In the genomic region with DNA sequence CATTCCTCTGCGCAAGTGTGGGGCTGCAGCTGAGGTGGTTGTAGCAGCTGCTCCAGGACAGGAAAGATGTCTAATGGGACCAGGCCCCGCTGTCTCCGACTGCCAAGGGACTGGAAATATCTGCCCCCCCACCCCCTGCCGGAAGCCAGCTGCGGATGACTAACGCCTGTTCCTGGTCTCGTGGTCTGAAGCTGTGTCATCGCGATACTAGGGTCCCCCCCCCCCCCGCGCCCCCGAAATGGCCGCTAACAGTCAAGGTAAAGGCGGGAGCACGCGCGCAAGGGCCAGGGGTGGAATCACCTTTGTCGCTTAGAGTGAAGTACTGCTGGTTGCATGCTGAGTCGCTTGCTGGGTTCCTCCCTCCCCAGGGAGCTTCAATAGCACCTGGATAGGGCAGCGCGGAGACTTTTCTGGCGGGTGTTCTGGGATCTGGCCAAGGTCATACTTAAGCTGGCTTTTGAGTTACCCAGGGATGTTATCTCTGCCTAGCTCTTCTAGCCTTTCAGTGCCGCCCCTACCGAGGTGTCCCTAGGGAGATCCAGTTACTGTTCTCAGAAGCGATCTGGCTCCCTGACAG, we compare ENCODE assay signal across 8 mouse cellular contexts. TPM values are rescaled to one million over a fixed set of nuclear protein-coding genes. Genes with fewer than 3 reads are reported as not detected.
DNase-seq lines count a peak whose midpoint lies in the region; ATAC-seq and TF ChIP-seq lines count a peak whose summit lies in the region.

A gene (plus strand): TSS at position 205 of the 577 bp plus-strand sequence.
A gene (minus strand): TSS at position 421 of the 577 bp plus-strand sequence.

- peak within 1 kb of the TSS; percentile 53 for H3K4me2 ChIP-seq in embryonic facial prominence, embryonic 13.5 days
- H3K4me2 ChIP-seq in limb, embryonic 11.5 days (ENCODE audit: low read depth, severe bottlenecking), result peak within 1 kb of the TSS; percentile 41
- H3K4me2 ChIP-seq in midbrain, embryonic 13.5 days (replicated peaks), result peak within 1 kb of the TSS; percentile 53

- DNase-seq in 416B (ENCODE audit: low read depth), result peak; percentile 93
- DNase-seq in adrenal gland, postnatal 4 days (ENCODE audit: low spot score in 2 of 2), result peak; percentile 13 to 48
- DNase-seq in heart, adult 2 months, result peak; percentile 62 to 84
- peak; percentile 88 for DNase-seq in kidney, adult 2 months
- peak; percentile 79 for DNase-seq in limb, embryonic 11.5 days (ENCODE audit: low spot score)
- DNase-seq in spleen, adult 12 weeks (ENCODE audit: low spot score), result peak; percentile 47

- H3K4me3 ChIP-seq in embryonic facial prominence, embryonic 13.5 days, result peak within 1 kb of the TSS; percentile 52
- H3K4me3 ChIP-seq in heart, adult 2 months, result peak within 1 kb of the TSS; percentile 63
- H3K4me3 ChIP-seq in kidney, adult 2 months (ENCODE audit: insufficient read depth, low read depth, low read length), result peak within 1 kb of the TSS; percentile 86
- H3K4me3 ChIP-seq in limb, embryonic 11.5 days (ENCODE audit: low read depth, low read length), result peak within 1 kb of the TSS; percentile 28
- H3K4me3 ChIP-seq in midbrain, embryonic 13.5 days (replicated peaks), result peak within 1 kb of the TSS; percentile 52

- no peak for TF ChIP-seq CTCF in heart, adult 2 months (IDR thresholded peaks at IDR 0.05)
- TF ChIP-seq CTCF in kidney, adult 2 months (conservative IDR thresholded peaks at IDR 0.05; ENCODE audit: insufficient read depth, insufficient read length, low read depth, low read length), result no peak

- no peaks in the 10 kb centered on the region for H3K4me1 ChIP-seq in embryonic facial prominence, embryonic 13.5 days
- peaks cover 1% of the 10 kb centered on the region for H3K4me1 ChIP-seq in heart, adult 2 months (ENCODE audit: control insufficient read depth, insufficient read depth, low read length)
- H3K4me1 ChIP-seq in kidney, adult 2 months (ENCODE audit: control insufficient read depth, insufficient read depth, low read length), result no peaks in the 10 kb centered on the region; the same call in 1 of the 2 replicates
- no peaks in the 10 kb centered on the region for H3K4me1 ChIP-seq in limb, embryonic 11.5 days (ENCODE audit: control insufficient read depth, insufficient read depth, low read length)
- no peaks in the 10 kb centered on the region for H3K4me1 ChIP-seq in midbrain, embryonic 13.5 days (replicated peaks)

- no peaks in the 10 kb centered on the region for H3K9me3 ChIP-seq in embryonic facial prominence, embryonic 13.5 days
- H3K9me3 ChIP-seq in limb, embryonic 11.5 days (ENCODE audit: control insufficient read depth, low read length), result no peaks in the 10 kb centered on the region
- H3K9me3 ChIP-seq in midbrain, embryonic 13.5 days, result no peaks in the 10 kb centered on the region

- intact Hi-C loops in heart, adult 2 months (cut with DNase I), result loop anchor here (2.0 to 5.0 kb wide), 2 partner anchors 35 to 285 kb away; a partner anchor contains a TSS

- H3K79me2 ChIP-seq in heart, adult 2 months (replicated peaks; ENCODE audit: control insufficient read depth, insufficient read depth, low read length), result no peaks in the 10 kb centered on the region

- 0 out of 2 replicates have a peak, but pooled peaks have one; percentile 50 for TF ChIP-seq EP300 in heart, adult 2 months (IDR thresholded peaks at IDR 0.05; ENCODE audit: insufficient read depth, low read depth, low read length)

- ATAC-seq in embryonic facial prominence, embryonic 13.5 days (ENCODE audit: insufficient number of reproducible peaks, insufficient read depth, low FRiP score, low TSS enrichment, low read depth), result peak; percentile 87
- peak; percentile 89 for ATAC-seq in limb, embryonic 11.5 days (ENCODE audit: insufficient number of reproducible peaks, low FRiP score, low TSS enrichment, low read depth)
- peak; percentile 99 for ATAC-seq in midbrain, embryonic 13.5 days

- 22% methylated on average over 24 of the region's 25 CpGs for WGBS in embryonic facial prominence, embryonic 13.5 days
- 10% methylated on average over 25 of the region's 25 CpGs for WGBS in heart, adult 2 months
- 2% methylated on average over 20 of the region's 25 CpGs for WGBS in kidney, adult 2 months
- WGBS in limb, embryonic 11.5 days, result 13% methylated on average over 22 of the region's 25 CpGs
- WGBS in midbrain, embryonic 13.5 days, result 20% methylated on average over 22 of the region's 25 CpGs

- H3K9ac ChIP-seq in embryonic facial prominence, embryonic 13.5 days, result peak within 1 kb of the TSS; percentile 78
- peak within 1 kb of the TSS; percentile 88 for H3K9ac ChIP-seq in heart, adult 2 months (ENCODE audit: low read depth, low read length)
- H3K9ac ChIP-seq in limb, embryonic 11.5 days (ENCODE audit: low read length), result peak within 1 kb of the TSS; percentile 34
- H3K9ac ChIP-seq in midbrain, embryonic 13.5 days (replicated peaks), result peak within 1 kb of the TSS; percentile 69

- peak within 1 kb of the TSS; percentile 39; the same call in 1 of the 2 replicates for H3K27ac ChIP-seq in embryonic facial prominence, embryonic 13.5 days
- peak within 1 kb of the TSS; percentile 89 for H3K27ac ChIP-seq in heart, adult 2 months
- peak within 1 kb of the TSS; percentile 90 for H3K27ac ChIP-seq in kidney, adult 2 months (ENCODE audit: insufficient read depth, low read depth, low read length)
- no peak within 1 kb of the TSS for H3K27ac ChIP-seq in limb, embryonic 11.5 days (replicated peaks; ENCODE audit: low read depth, low read length)
- H3K27ac ChIP-seq in midbrain, embryonic 13.5 days, result peak within 1 kb of the TSS; percentile 65

- peak; percentile 59 for TF ChIP-seq POLR2A in heart, adult 2 months (IDR thresholded peaks at IDR 0.05; ENCODE audit: insufficient read depth, low read depth, low read length)
- TF ChIP-seq POLR2A in kidney, adult 2 months (IDR thresholded peaks at IDR 0.05; ENCODE audit: low read depth, low read length), result no peak

- no peaks in the 10 kb centered on the region for H3K36me3 ChIP-seq in embryonic facial prominence, embryonic 13.5 days
- no peaks in the 10 kb centered on the region for H3K36me3 ChIP-seq in heart, adult 2 months (ENCODE audit: control insufficient read depth, insufficient read depth, low read length)
- H3K36me3 ChIP-seq in kidney, adult 2 months (ENCODE audit: control insufficient read depth, insufficient read depth, low read length), result no peaks in the 10 kb centered on the region
- H3K36me3 ChIP-seq in limb, embryonic 11.5 days (ENCODE audit: control insufficient read depth, insufficient read depth, low read length), result no peaks in the 10 kb centered on the region
- no peaks in the 10 kb centered on the region for H3K36me3 ChIP-seq in midbrain, embryonic 13.5 days

- no peaks in the 10 kb centered on the region for H3K27me3 ChIP-seq in embryonic facial prominence, embryonic 13.5 days
- H3K27me3 ChIP-seq in heart, adult 2 months (ENCODE audit: control insufficient read depth, insufficient read depth, low read length), result no peaks in the 10 kb centered on the region
- no peaks in the 10 kb centered on the region for H3K27me3 ChIP-seq in kidney, adult 2 months (replicated peaks; ENCODE audit: control insufficient read depth, insufficient read depth, low read length)
- H3K27me3 ChIP-seq in limb, embryonic 11.5 days (ENCODE audit: control insufficient read depth, insufficient read depth, low read length), result no peaks in the 10 kb centered on the region
- H3K27me3 ChIP-seq in midbrain, embryonic 13.5 days, result no peaks in the 10 kb centered on the region

RNA-seq across cellular contexts. Expression of the first gene that starts in this region (rescaled TPM):
- 100 to 1,000 TPM in 1 of 2 experiments, 10 to 100 TPM in 1; 76.4 to 112 TPM for total RNA-seq in adrenal gland, postnatal 4 days (2021)
- 68.1 and 70.1 TPM in 2 replicates for polyA plus RNA-seq in embryonic facial prominence, embryonic 13.5 days (2015; fragmentation: Nextera tagmentation; extraction: Ambion mirVana)
- 100 to 1,000 TPM; 144 to 190 TPM for total RNA-seq in heart, adult 2 months (2021)
- 31.3 and 63.0 TPM in 2 replicates for polyA plus RNA-seq in heart, adult 2 months (2012; rRNA removed)
- 10.1 and 16.8 TPM in 2 replicates for polyA plus RNA-seq in kidney, adult 2 months (2012; rRNA removed)
- 46.9 and 54.6 TPM in 2 replicates for polyA plus RNA-seq in limb, embryonic 11.5 days (2014; fragmentation: Nextera tagmentation; extraction: Ambion mirVana)
- polyA plus RNA-seq in midbrain, embryonic 13.5 days (2015; fragmentation: Nextera tagmentation; extraction: Ambion mirVana), result 34.9 and 40.0 TPM in 2 replicates

RNA-seq across cellular contexts. Expression of the second gene that starts in this region (rescaled TPM):
- 1 to 10 TPM; 5.9 to 9.6 TPM for total RNA-seq in adrenal gland, postnatal 4 days (2021)
- 2.0 and 2.5 TPM in 2 replicates for polyA plus RNA-seq in embryonic facial prominence, embryonic 13.5 days (2015; fragmentation: Nextera tagmentation; extraction: Ambion mirVana)
- 1 to 10 TPM; 1.0 to 2.4 TPM for total RNA-seq in heart, adult 2 months (2021)
- polyA plus RNA-seq in heart, adult 2 months (2012; rRNA removed), result 0.45 and 1.8 TPM in 2 replicates
- polyA plus RNA-seq in kidney, adult 2 months (2012; rRNA removed), result 1.4 and 2.2 TPM in 2 replicates
- polyA plus RNA-seq in limb, embryonic 11.5 days (2014; fragmentation: Nextera tagmentation; extraction: Ambion mirVana), result 1.2 and 1.6 TPM in 2 replicates
- 1.5 and 2.7 TPM in 2 replicates for polyA plus RNA-seq in midbrain, embryonic 13.5 days (2015; fragmentation: Nextera tagmentation; extraction: Ambion mirVana)

Comparison
In these comparisons a context has a peak if more than half of its experiments do, and no peak if none do; other contexts are left out.
1. DNase-seq: peak in every context shown above with its lines; median percentile 93 in 416B; 88 in kidney, adult 2 months; 79 in limb, embryonic 11.5 days; 73 in heart, adult 2 months; 47 in spleen, adult 12 weeks; 30 in adrenal gland, postnatal 4 days.
2. H3K4me3 ChIP-seq: peak in every context shown above with its lines; median percentile 86 in kidney, adult 2 months; 63 in heart, adult 2 months; 52 in embryonic facial prominence, embryonic 13.5 days; 52 in midbrain, embryonic 13.5 days; 28 in limb, embryonic 11.5 days.
3. H3K9ac ChIP-seq: peak in every context shown above with its lines; median percentile 88 in heart, adult 2 months; 78 in embryonic facial prominence, embryonic 13.5 days; 69 in midbrain, embryonic 13.5 days; 34 in limb, embryonic 11.5 days.